Mouse (Mus musculus) liver, adult 2 months (tissue): ENCODE measurements at regions not wholly inside any gene's neighbourhood (a gene's known extent, or its start where the extent isn't known, plus 50 kb on each side); places are given as distances from the start of the nearest gene placed in this dataset.

Experiments used
- DNase-seq: peaks from one replicate; pipeline ENCODE4 v3.0.0-alpha.2; 2011; ENCODE audit warnings: low read depth, low spot score; ENCODE audit errors: extremely low read depth
- H3K27ac ChIP-seq: fragments of 200-500 bp; replicated peaks from 2 replicates; pipeline ENCODE4 v1.5.1; 2012; ENCODE audit warnings: low read depth, mild to moderate bottlenecking, control low read depth, inconsistent platforms, low read length; ENCODE audit not compliant: insufficient read depth
- H3K27me3 ChIP-seq: fragments of 200-500 bp; 2 replicates; pipeline ENCODE4 v1.6.1; 2012; ENCODE audit warnings: mild to moderate bottlenecking, moderate library complexity, low read length, inconsistent platforms; ENCODE audit not compliant: control insufficient read depth, insufficient read depth
- H3K36me3 ChIP-seq: fragments of 200-500 bp; 2 replicates; pipeline ENCODE4 v1.6.1; 2012; ENCODE audit warnings: low read length, inconsistent platforms; ENCODE audit not compliant: control insufficient read depth, insufficient read depth
- H3K4me1 ChIP-seq: fragments of 200-500 bp; 2 replicates; pipeline ENCODE4 v1.6.1; 2011; ENCODE audit warnings: low read length; ENCODE audit not compliant: control insufficient read depth, insufficient read depth
- H3K4me3 ChIP-seq: fragments of 200-500 bp; 2 replicates; pipeline ENCODE4 v1.5.1; 2011; ENCODE audit warnings: low read depth, mild to moderate bottlenecking, control low read depth, low read length, moderate library complexity; ENCODE audit not compliant: insufficient read depth
- H3K79me2 ChIP-seq: fragments of 200-500 bp; 2 replicates; pipeline ENCODE4 v1.6.1; 2012; ENCODE audit warnings: inconsistent platforms, mild to moderate bottlenecking, low read length, moderate library complexity; ENCODE audit not compliant: control insufficient read depth, insufficient read depth
- H3K9ac ChIP-seq: fragments of 200-500 bp; 2 replicates; pipeline ENCODE4 v1.6.1; 2012; ENCODE audit warnings: low read depth, mild to moderate bottlenecking, control low read depth, inconsistent platforms, low read length
- CTCF ChIP-seq: fragments of 200-500 bp; IDR thresholded peaks from 2 replicates; pipeline ENCODE4 v1.5.1; 2011; ENCODE audit warnings: low read depth, low read length, control low read depth
- POLR2A ChIP-seq: fragments of 200-500 bp; IDR thresholded peaks from 2 replicates; pipeline ENCODE4 v1.6.1; 2011; ENCODE audit warnings: low read length, control low read depth; ENCODE audit not compliant: insufficient read depth; ENCODE audit errors: extremely low read depth
- WGBS: fragments of 180-500 bp; shearing (Covaris S2); methylation state at CpG from one replicate; pipeline ENCODE4 v1.1.7; 2018; 5-methylcytosine and 5-hydroxymethylcytosine counted together

DNA sequence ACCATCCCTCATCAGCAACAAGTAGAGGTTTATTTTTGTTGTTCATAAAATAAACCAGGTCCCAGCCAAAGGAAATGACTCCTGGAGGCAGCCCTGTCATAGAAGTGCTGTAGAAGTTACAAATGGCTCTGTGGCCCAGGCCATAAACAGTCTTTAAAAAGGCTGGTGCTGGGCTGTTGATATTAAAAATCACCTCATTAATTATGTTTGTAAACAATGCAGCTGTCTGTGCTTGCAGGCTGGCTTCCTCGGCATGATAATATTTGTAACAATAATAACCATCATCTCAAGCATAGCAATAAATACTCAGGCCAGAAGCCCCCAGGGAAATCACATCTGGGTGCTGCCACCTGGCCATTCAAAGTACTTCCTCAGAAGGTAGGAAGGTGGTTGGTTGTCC lies 176.5 kb downstream of the Sptssa start:
- H3K9ac ChIP-seq: no peak overlapping the region
- DNase-seq: no peak
- H3K79me2 ChIP-seq: no peaks in the 10 kb centered on the region
- H3K27me3 ChIP-seq: no peaks in the 10 kb centered on the region
- H3K27ac ChIP-seq: no peak overlapping the region
- WGBS: 89% methylated on average over 1 of the region's 1 CpGs
- H3K36me3 ChIP-seq: no peaks in the 10 kb centered on the region
- H3K4me3 ChIP-seq: no peak overlapping the region
- no peak for TF ChIP-seq CTCF
- no peak for TF ChIP-seq POLR2A
- no peaks in the 10 kb centered on the region for H3K4me1 ChIP-seq

DNA sequence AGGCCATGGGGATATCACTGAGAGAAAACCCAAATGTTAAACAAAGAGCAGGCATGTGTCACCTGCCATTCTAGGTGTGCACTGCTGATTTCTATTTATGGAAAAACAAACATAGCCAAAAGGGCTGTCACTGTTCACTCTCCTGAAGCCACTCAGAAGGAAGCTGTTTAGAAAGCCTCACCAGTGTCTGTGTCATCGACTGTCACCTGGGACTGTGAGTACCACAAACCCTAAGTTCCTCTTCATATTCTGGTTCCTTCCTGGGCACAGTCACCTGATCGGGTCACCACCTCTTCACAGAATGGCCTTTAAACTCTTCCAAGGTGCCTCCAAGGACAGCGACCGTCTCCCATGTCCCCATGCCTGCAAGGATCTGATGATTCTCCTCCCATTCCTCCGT lies 183.5 kb downstream of the Sptssa start:
- TF ChIP-seq CTCF (no peak), POLR2A (no peak)
- no peak overlapping the region for H3K4me3 ChIP-seq
- DNase-seq: no peak
- WGBS: 85% methylated on average over 5 of the region's 5 CpGs
- no peaks in the 10 kb centered on the region for H3K27me3 ChIP-seq
- no peak overlapping the region for H3K27ac ChIP-seq
- no peak overlapping the region for H3K9ac ChIP-seq
- no peaks in the 10 kb centered on the region for H3K4me1 ChIP-seq
- no peaks in the 10 kb centered on the region for H3K79me2 ChIP-seq
- no peaks in the 10 kb centered on the region for H3K36me3 ChIP-seq

DNA sequence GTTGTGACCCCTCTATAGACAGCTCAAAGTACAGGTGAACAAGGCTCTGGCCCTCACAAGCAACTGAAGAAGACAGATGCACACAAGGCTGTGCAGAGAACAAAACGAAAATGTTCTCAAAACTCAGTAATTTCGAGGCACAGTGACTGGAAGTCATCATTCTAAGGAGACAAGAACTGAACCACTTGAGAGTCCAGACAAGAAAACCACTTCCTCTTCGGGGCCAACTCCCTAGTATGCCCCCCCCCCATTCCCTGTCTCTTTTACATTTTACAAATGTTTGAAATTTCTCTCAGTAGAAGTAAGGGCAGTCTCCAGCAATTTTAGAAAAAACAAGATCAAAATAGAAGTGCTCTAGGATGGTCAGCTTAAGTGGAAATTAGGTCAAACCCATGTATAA lies 184.0 kb downstream of the Sptssa start:
- no peak for DNase-seq
- Histone ChIP-seq H3K27ac (no peak overlapping the region), H3K4me3 (no peak overlapping the region), H3K36me3 (no peaks in the 10 kb centered on the region), H3K27me3 (no peaks in the 10 kb centered on the region), H3K79me2 (no peaks in the 10 kb centered on the region), H3K9ac (no peak overlapping the region), H3K4me1 (no peaks in the 10 kb centered on the region)
- WGBS: 83% methylated on average over 3 of the region's 3 CpGs
- TF ChIP-seq CTCF: no peak
- no peak for TF ChIP-seq POLR2A

DNA sequence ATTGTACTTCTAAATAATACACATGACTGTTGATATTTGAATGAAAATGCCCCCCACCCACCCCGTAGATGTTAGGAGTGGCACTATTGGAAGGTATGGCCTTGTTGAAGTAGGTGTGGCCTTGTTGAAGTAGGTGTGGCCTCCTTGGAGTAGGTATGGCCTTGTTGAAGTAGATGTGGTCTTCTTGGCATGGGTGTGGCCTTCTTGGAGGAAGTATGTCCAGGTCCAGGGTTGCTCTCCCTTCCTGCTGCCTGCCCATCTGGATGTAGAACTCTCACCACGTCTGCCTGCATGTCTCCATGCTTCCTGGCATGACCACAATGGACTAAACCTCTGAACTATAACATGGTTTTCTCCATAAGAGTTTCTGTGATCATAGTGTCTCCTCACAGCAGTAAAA lies 188.7 kb downstream of the Sptssa start:
- H3K27me3 ChIP-seq: no peaks in the 10 kb centered on the region
- no peak for DNase-seq
- TF ChIP-seq POLR2A: no peak
- no peak for TF ChIP-seq CTCF
- no peaks in the 10 kb centered on the region for H3K4me1 ChIP-seq
- H3K36me3 ChIP-seq: no peaks in the 10 kb centered on the region
- H3K4me3 ChIP-seq: no peak overlapping the region
- no peaks in the 10 kb centered on the region for H3K79me2 ChIP-seq
- H3K9ac ChIP-seq: no peak overlapping the region
- no peak overlapping the region for H3K27ac ChIP-seq
- WGBS: 85% methylated on average over 2 of the region's 2 CpGs

DNA sequence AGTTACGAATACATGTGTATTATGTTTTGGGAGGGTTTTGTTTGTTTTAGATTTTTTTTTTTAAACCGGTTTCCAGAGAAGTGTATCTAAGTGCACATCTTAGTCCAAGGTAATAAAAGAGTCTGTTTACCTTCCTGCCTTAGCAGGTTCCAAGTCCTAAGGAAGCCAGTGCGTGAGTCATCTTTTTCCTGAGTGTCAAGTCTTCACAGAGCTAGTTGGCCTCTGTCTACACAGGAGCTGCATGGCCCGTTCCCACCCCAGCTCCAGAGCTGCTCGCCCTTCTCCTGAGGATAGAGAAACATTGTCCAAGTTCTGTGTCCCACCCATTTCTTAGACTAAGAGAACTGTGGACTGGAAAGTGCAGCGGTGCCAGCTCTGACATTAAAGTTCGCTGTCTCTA lies 192.6 kb downstream of the Sptssa start:
- DNase-seq: peak; percentile 34
- no peak overlapping the region for H3K4me3 ChIP-seq

DNA sequence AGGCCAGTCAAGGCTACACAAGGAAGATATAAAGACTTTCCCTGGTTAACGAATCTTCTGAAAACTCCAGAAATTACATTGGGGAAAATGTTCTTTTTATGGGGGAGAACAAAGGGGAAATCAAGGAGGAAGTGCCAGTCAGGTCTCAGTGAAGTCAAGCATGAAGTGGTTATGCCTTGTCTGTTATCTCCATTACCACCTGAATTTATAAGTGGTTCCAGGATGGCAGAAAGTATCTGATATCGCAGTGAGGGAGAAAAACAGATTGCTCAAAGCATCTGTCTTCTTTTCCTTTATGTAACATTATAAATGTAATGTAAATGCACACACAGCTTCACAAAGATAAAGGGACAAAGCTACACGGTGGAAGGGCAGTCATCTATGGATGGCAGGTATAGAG lies 195.0 kb downstream of the Sptssa start:
- Histone ChIP-seq H3K36me3 (no peaks in the 10 kb centered on the region), H3K27ac (no peak overlapping the region), H3K4me1 (peaks cover 10% of the 10 kb centered on the region), H3K4me3 (no peak overlapping the region), H3K27me3 (no peaks in the 10 kb centered on the region), H3K79me2 (no peaks in the 10 kb centered on the region), H3K9ac (no peak overlapping the region)
- no peak for TF ChIP-seq CTCF
- TF ChIP-seq POLR2A: no peak
- DNase-seq: no peak
- WGBS: 89% methylated on average over 3 of the region's 3 CpGs

More for the DNA sequence above, 192.6 kb downstream of the Sptssa start:
- Histone ChIP-seq H3K79me2 (no peaks in the 10 kb centered on the region), H3K36me3 (no peaks in the 10 kb centered on the region), H3K4me1 (peaks cover 10% of the 10 kb centered on the region), H3K27ac (no peak overlapping the region), H3K27me3 (no peaks in the 10 kb centered on the region), H3K9ac (no peak overlapping the region)
- TF ChIP-seq CTCF: no peak
- no peak for TF ChIP-seq POLR2A
- WGBS: 56% methylated on average over 7 of the region's 7 CpGs
